Mouse (Mus musculus) testis, adult 2 months (tissue): ENCODE measurements around the gene Wfdc3.

Experiments
- CTCF ChIP-seq: fragments of 200-500 bp; IDR thresholded peaks from 2 replicates; pipeline ENCODE4 v1.5.1; 2012; ENCODE audit warnings: low read depth, mild to moderate bottlenecking, inconsistent platforms, low read length, moderate library complexity; ENCODE audit not compliant: control insufficient read depth, insufficient read depth, insufficient replicate concordance
- POLR2A ChIP-seq: fragments of 200-500 bp; IDR thresholded peaks from 2 replicates; pipeline ENCODE4 v1.6.1; 2012; ENCODE audit warnings: low read depth, mild to moderate bottlenecking, inconsistent platforms, low read length, moderate library complexity; ENCODE audit not compliant: control insufficient read depth

GRCm38 (mm10) chr2:164731719-164732118 is 14.0 kb downstream of the Wfdc3 start:
- no peak for TF ChIP-seq CTCF
- TF ChIP-seq POLR2A, result no peak
